Mouse (Mus musculus) erythroblast, embryonic 14.5 days (primary cell): ENCODE measurements at regions not wholly inside any gene's neighbourhood (a gene's known extent, or its start where the extent isn't known, plus 50 kb on each side); places are given as distances from the start of the nearest gene placed in this dataset.

Source experiments
- GATA1 ChIP-seq: IDR thresholded peaks from 2 replicates; pipeline ENCODE4 v1.6.1; 2012; ENCODE audit warnings: low read length, inconsistent platforms, mixed read lengths
- TAL1 ChIP-seq: IDR thresholded peaks from 3 replicates; pipeline ENCODE4 v1.6.1; 2012; ENCODE audit warnings: low read length, inconsistent platforms, mixed read lengths

DNA sequence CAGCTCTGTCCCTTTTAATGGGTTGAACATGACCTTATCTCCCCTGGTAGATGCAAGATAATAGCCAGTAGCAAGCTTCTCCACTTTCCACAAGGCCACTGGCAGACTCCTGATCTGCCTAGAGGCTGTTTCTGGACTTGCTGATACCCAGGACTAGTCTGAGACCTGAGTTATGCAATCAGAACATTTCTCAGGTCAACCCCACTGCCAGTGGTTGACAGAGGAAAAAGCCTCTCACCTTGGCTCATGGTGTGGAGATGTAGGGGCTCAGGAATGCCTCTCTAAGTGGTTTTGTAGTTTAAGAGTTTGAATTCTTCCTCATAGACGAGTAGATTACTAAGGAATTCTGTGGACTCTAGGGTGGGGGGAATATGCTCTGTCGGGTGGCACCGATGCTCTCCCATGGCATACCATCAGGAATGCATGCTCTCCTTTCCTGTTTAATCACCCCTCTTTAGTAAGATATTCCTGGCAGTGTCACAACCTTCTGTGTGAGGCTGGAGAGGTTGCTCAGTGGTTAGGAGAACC, 226.8 kb downstream of the Brinp2 start:
- TF ChIP-seq GATA1 (no peak), TAL1 (no peak)
